Mouse (Mus musculus) heart, embryonic 16.5 days (tissue): ENCODE data around the gene Cldnd2. TPM values are rescaled to one million over a fixed set of nuclear protein-coding genes. Genes with fewer than 3 reads are reported as not detected.

Source experiments
- ATAC-seq: fragments of 200-750 bp; cut with Nextera tagmentation; replicated peaks from 2 replicates; pipeline ENCODE4 v1.8.0; 2017; ENCODE audit warnings: moderate number of reproducible peaks; ENCODE audit not compliant: insufficient read depth, low FRiP score; ENCODE audit errors: extremely low read depth
- H3K27ac ChIP-seq: fragments of 300-500 bp; sonication (generic); 2 replicates; pipeline ENCODE4 v1.5.1; 2014; ENCODE audit warnings: mild to moderate bottlenecking, low read length, control low read depth, moderate library complexity
- H3K27me3 ChIP-seq: fragments of 300-500 bp; sonication (generic); 2 replicates; pipeline ENCODE4 v1.6.1; 2014; ENCODE audit warnings: low read length, mixed read lengths; ENCODE audit not compliant: control insufficient read depth, insufficient read depth
- H3K36me3 ChIP-seq: fragments of 300-500 bp; sonication (generic); 2 replicates; pipeline ENCODE4 v1.6.1; 2014; ENCODE audit not compliant: control insufficient read depth, insufficient read depth
- H3K4me1 ChIP-seq: fragments of 300-500 bp; sonication (generic); 2 replicates; pipeline ENCODE4 v1.6.1; 2014; ENCODE audit warnings: low read length, mixed read lengths; ENCODE audit not compliant: control insufficient read depth, insufficient read depth
- H3K4me2 ChIP-seq: fragments of 300-500 bp; sonication (generic); 2 replicates; pipeline ENCODE4 v1.6.1; 2014; ENCODE audit warnings: low read depth, mild to moderate bottlenecking, control low read depth, low read length
- H3K4me3 ChIP-seq: fragments of 300-500 bp; sonication (generic); 2 replicates; pipeline ENCODE4 v1.5.1; 2014; ENCODE audit warnings: mild to moderate bottlenecking, control low read depth, low read length
- H3K9ac ChIP-seq: fragments of 300-500 bp; sonication (generic); 2 replicates; pipeline ENCODE4 v1.6.1; 2014; ENCODE audit warnings: low read length, control low read depth
- H3K9me3 ChIP-seq: fragments of 300-500 bp; sonication (generic); replicated peaks from 2 replicates; pipeline ENCODE4 v1.6.1; 2016; ENCODE audit warnings: low read length; ENCODE audit not compliant: control insufficient read depth
- WGBS: fragments of 180-500 bp; shearing (Covaris S2); extraction: QIAGEN DNeasy Blood & Tissue Kit; methylation state at CpG from one replicate; pipeline ENCODE4 v1.1.7; 2014; 5-methylcytosine and 5-hydroxymethylcytosine counted together
- polyA plus RNA-seq: library from polyadenylated mRNA; unstranded; fragments of >200 nt; fragmentation: Nextera tagmentation; extraction: Ambion mirVana; gene quantifications from 2 replicates; pipeline ENCODE4 v1.2.1, GENCODE M21; 2015

The Cldnd2 gene
- polyA plus RNA-seq, 1 experiment from 2014 or later = not detected

DNA sequence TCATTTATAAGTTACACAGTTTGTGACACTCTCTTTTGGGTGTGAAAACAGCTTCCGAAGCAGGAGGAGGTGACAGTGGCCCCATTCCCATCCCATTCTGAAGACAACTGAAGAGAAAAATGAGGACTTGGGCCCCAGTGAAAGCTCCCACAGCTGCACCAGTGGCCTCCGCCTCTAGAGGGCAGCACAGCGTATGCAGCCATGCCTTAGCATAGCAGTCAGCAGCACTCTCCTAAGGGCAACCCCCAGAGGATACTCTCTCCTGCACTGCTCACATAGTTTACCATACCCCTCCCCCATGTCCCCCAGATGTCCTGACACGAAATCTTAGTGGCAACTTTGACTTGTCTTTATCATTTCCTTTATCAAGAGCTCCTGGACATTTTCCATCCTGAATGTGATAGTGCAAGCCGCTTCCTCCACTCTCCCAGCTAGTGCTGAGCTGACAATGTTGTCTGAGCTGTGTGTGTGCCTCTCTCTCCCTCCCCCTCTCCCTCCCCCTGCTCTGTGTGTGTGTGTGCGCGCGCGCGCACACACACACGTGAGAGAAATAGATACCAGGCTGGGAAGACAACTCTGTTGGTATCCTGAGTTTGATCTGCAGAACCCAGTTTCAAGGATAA, 17.5 kb upstream of the Cldnd2 start:
- Histone ChIP-seq H3K4me1 (peaks cover 2% of the 10 kb centered on the region; the same call in 1 of the 2 replicates), H3K36me3 (no peaks in the 10 kb centered on the region), H3K9ac (no peak overlapping the region), H3K9me3 (no peaks in the 10 kb centered on the region), H3K4me3 (no peak overlapping the region), H3K4me2 (peak overlapping the region; percentile 41; the same call in 1 of the 2 replicates), H3K27me3 (no peaks in the 10 kb centered on the region), H3K27ac (no peak overlapping the region)
- WGBS = 9% methylated on average over 11 of the region's 11 CpGs
- peak; percentile 87 for ATAC-seq

DNA sequence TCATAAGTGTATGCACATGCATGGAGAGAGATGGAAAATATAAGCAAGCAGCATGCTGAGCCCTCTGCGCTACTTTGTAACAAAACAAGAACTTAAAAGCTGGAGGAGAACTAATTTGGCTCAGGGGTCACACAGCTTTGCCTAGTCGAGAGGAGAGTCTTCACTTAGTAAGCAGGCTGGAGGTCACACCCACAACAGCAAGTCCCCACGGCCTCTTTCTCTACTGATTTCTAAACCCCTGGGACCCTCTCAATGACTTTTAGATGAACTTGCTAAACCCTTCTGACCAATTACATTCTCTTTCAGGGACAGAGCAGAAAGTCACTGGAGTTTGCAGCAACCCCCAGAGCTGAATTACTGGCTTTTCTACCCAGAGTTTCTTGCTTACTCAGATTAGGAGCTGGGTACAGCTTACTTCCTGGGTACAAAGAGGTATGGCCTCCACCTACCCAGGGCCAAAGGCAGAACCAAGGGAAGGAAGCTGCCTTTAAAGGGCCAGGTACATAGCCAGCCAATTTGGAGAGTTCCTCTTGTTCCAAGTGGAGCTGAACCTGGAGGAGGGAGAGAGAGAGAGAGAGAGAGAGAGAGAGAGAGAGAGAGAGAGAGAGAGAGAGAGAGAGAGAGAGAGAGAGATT, 16.5 kb upstream of the Cldnd2 start:
- Histone ChIP-seq H3K27ac (no peak overlapping the region), H3K27me3 (no peaks in the 10 kb centered on the region), H3K4me1 (peaks cover 2% of the 10 kb centered on the region; the same call in 1 of the 2 replicates), H3K4me2 (no peak overlapping the region), H3K9me3 (no peaks in the 10 kb centered on the region), H3K9ac (no peak overlapping the region), H3K4me3 (no peak overlapping the region), H3K36me3 (no peaks in the 10 kb centered on the region)
- ATAC-seq = no peak; the same call in 1 of the 2 replicates
- WGBS = 53% methylated on average over 3 of the region's 3 CpGs

- no peaks in the 10 kb centered on the region for H3K9me3 ChIP-seq
- no peak within 1 kb of the TSS for H3K27ac ChIP-seq
- H3K36me3 ChIP-seq = no peaks in the 10 kb centered on the region
- H3K4me1 ChIP-seq = peaks cover 2% of the 10 kb centered on the region; the same call in 1 of the 2 replicates
- H3K9ac ChIP-seq = no peak within 1 kb of the TSS
- no peak within 1 kb of the TSS for H3K4me3 ChIP-seq
- ATAC-seq = no peak
- no peaks in the 10 kb centered on the region for H3K27me3 ChIP-seq
- no peak within 1 kb of the TSS for H3K4me2 ChIP-seq
- 72% methylated on average over 8 of the region's 8 CpGs for WGBS
These were observed 13.2 kb upstream of the Cldnd2 start, which contains the start of gene Lim2 for GRCm38 (mm10) chr7:43427406-43427805. Gene Lim2 (plus strand): TSS chr7:43427670.

GRCm38 (mm10) chr7:43429500-43429899, 11.1 kb upstream of the Cldnd2 start:
- Histone ChIP-seq H3K4me1 (no peaks in the 10 kb centered on the region), H3K9me3 (no peaks in the 10 kb centered on the region), H3K36me3 (no peaks in the 10 kb centered on the region), H3K27me3 (no peaks in the 10 kb centered on the region), H3K27ac (no peak overlapping the region), H3K9ac (no peak overlapping the region), H3K4me2 (no peak overlapping the region), H3K4me3 (no peak overlapping the region)
- WGBS = 38% methylated on average over 4 of the region's 4 CpGs
- no peak for ATAC-seq

- 59% methylated on average over 4 of the region's 4 CpGs for WGBS
- Histone ChIP-seq H3K4me1 (no peaks in the 10 kb centered on the region), H3K27ac (no peak overlapping the region), H3K9ac (no peak overlapping the region), H3K4me3 (no peak overlapping the region), H3K36me3 (no peaks in the 10 kb centered on the region), H3K9me3 (no peaks in the 10 kb centered on the region), H3K27me3 (no peaks in the 10 kb centered on the region), H3K4me2 (no peak overlapping the region)
- ATAC-seq = no peak
These were observed 7.7 kb upstream of the Cldnd2 start for GRCm38 (mm10) chr7:43432891-43433290.

DNA sequence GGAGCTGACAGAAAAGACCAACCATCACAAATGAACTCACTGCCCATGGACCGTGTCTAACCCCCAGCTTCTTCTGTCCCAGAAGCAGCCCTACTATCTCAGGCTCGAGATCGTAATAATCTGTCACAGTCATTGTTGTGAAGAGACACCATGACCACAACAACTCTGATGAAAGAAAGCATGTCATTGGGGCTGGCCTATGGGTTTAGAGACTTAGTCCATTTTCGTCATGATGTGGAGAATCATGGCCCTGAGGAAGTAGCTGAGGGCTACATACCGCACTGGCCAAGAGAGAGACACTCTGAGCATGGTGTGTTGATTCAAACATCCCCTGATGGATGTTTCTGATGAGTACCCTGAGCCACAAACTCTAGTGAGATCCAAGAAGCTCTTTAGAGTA, 5.9 kb upstream of the Cldnd2 start:
- Histone ChIP-seq H3K9me3 (no peaks in the 10 kb centered on the region), H3K4me1 (no peaks in the 10 kb centered on the region), H3K27ac (no peak overlapping the region), H3K9ac (no peak overlapping the region), H3K27me3 (no peaks in the 10 kb centered on the region), H3K36me3 (no peaks in the 10 kb centered on the region), H3K4me2 (no peak overlapping the region), H3K4me3 (no peak overlapping the region)
- no peak for ATAC-seq
- WGBS = 88% methylated on average over 5 of the region's 5 CpGs

GRCm38 (mm10) chr7:43436341-43437255, 4.0 kb upstream of the Cldnd2 start, which contains the start of gene Nkg7:
Gene Nkg7 (plus strand): TSS chr7:43437073.
- Histone ChIP-seq H3K4me1 (no peaks in the 10 kb centered on the region), H3K4me2 (peak within 1 kb of the TSS; percentile 41; the same call in 1 of the 2 replicates), H3K27ac (no peak within 1 kb of the TSS), H3K27me3 (no peaks in the 10 kb centered on the region), H3K9ac (no peak within 1 kb of the TSS), H3K4me3 (peak within 1 kb of the TSS; percentile 14; the same call in 1 of the 2 replicates), H3K36me3 (no peaks in the 10 kb centered on the region), H3K9me3 (no peaks in the 10 kb centered on the region)
- WGBS = 65% methylated on average over 10 of the region's 10 CpGs
- ATAC-seq = 0 out of 2 replicates have a peak, but pooled peaks have one; percentile 8

DNA sequence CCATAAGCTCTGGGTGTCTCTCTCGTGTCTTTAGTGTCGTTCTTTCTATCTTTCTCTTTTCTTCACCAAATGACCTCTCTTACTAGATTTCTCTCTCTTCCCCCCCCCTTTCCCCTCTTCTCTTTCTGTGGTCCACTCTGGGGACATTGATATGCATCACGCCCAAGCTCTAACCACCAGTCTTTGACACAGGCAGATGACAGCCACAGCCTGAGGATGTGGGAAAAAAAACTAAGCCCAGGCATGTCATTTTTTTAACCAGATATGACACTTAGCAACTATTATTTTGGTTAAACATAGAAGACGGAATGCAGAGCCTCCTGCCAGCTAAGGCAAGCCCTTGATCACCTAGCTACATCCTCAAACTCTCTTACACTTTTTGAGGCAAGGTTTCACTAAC, 2.0 kb upstream of the Cldnd2 start:
- Histone ChIP-seq H3K9me3 (no peaks in the 10 kb centered on the region), H3K27me3 (no peaks in the 10 kb centered on the region), H3K9ac (no peak overlapping the region), H3K4me1 (peaks cover 5% of the 10 kb centered on the region), H3K4me3 (no peak overlapping the region), H3K27ac (no peak overlapping the region), H3K36me3 (no peaks in the 10 kb centered on the region), H3K4me2 (no peak overlapping the region)
- no peak for ATAC-seq
- 69% methylated on average over 4 of the region's 4 CpGs for WGBS
